Mouse (Mus musculus): Measurements from ENCODE around the gene Fmo5. TPM values are rescaled to one million over a fixed set of nuclear protein-coding genes. Genes with fewer than 3 reads are reported as not detected.
A peak's percentile ranks its signal among the peaks of the same experiment; 100 is the strongest.

Fmo5 gene
- polyA plus RNA-seq, 1 experiment from 2014 or later, result 26.4 TPM

DNA sequence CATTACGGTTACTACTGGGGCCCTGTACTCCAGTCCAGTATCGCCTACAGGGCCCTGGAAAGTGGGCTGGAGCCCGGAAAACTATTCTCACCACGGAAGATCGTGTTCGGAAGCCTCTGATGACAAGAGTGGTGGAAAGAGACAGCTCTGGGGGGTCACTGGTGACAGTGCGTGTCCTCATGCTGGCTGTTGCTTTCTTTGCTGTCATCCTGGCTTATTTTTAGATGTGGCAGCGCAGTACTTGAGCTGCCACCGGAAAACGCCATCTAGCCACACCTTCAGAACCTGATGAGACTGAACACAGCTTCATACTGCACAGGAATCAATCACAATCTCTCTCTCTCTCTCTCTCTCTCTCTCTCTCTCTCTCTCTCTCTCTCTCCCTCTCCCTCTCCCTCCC lies 23.0 kb downstream of the Fmo5 start:
- Histone ChIP-seq H3K4me1 (replicated peaks; ENCODE audit: control insufficient read depth, insufficient read depth) (no peaks in the 10 kb centered on the region), H3K4me2 (replicated peaks; ENCODE audit: low read depth) (no peak overlapping the region), H3K36me3 (ENCODE audit: control insufficient read depth, insufficient read depth, low read length) (no peaks in the 10 kb centered on the region), H3K27me3 (ENCODE audit: control insufficient read depth, insufficient read depth, low read length) (no peaks in the 10 kb centered on the region), H3K9ac (ENCODE audit: low read length) (no peak overlapping the region), H3K9me3 (ENCODE audit: control insufficient read depth, low read length) (no peaks in the 10 kb centered on the region), H3K4me3 (ENCODE audit: low read depth, low read length) (no peak overlapping the region), H3K27ac (replicated peaks) (no peak overlapping the region)
- TF ChIP-seq CTCF (IDR thresholded peaks at IDR 0.05; ENCODE audit: low read depth), result no peak
- ATAC-seq (ENCODE audit: low FRiP score, low TSS enrichment) (no peak), DNase-seq (ENCODE audit: low spot score) (no peak)
- WGBS, result 75% methylated on average over 10 of the region's 10 CpGs

DNA sequence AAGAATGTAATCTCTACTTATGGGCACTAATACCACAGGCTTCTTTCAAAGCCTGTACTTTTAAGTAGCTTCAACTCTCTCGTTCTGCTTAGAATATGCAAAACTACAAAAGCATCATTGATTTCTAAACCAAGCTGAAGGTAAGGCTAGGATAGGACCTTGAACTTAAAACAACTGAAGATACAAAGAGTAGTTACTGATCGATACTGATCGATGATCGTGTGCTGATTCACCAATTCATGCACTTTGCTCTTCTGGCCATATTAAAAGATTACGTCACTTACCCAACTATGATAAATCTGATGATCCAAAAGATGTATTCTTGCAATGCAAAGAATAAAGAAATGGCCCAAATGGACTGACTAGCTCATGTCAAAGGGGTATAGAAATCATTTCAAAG lies 25.2 kb downstream of the Fmo5 start:
- Histone ChIP-seq H3K9me3 (ENCODE audit: control insufficient read depth, low read length) (no peaks in the 10 kb centered on the region), H3K36me3 (ENCODE audit: control insufficient read depth, insufficient read depth, low read length) (no peaks in the 10 kb centered on the region), H3K27me3 (ENCODE audit: control insufficient read depth, insufficient read depth, low read length) (no peaks in the 10 kb centered on the region), H3K27ac (replicated peaks) (no peak overlapping the region), H3K4me2 (replicated peaks; ENCODE audit: low read depth) (no peak overlapping the region), H3K4me3 (ENCODE audit: low read depth, low read length) (no peak overlapping the region), H3K4me1 (replicated peaks; ENCODE audit: control insufficient read depth, insufficient read depth) (no peaks in the 10 kb centered on the region), H3K9ac (ENCODE audit: low read length) (no peak overlapping the region)
- no peak for TF ChIP-seq EP300 (optimal IDR thresholded peaks at IDR 0.05)
- no peak for TF ChIP-seq CTCF (IDR thresholded peaks at IDR 0.05; ENCODE audit: low read depth)
- DNase-seq (ENCODE audit: low spot score), result no peak
- 90% methylated on average over 5 of the region's 5 CpGs for WGBS
- no peak for ATAC-seq (ENCODE audit: low FRiP score, low TSS enrichment)

DNA sequence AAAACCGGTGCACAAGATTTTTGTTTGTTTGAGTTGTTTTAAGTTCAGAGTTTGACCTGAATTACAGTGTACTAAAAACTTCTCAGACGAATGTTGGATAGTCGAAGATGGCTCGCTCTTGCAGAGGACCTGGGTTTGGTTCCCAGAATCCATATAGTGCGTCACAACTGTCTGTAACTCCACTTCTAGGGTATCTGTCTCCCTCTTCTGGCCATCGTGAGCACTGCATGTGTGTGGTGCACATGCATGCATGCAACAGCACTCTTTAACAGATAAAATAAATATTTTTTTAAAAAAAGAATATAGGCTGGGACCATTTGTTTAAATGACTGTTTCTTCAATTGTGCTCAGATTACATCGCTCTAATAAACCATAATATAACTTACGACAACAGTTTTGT lies 26.3 kb downstream of the Fmo5 start:
- peak; percentile 69 for TF ChIP-seq CTCF (IDR thresholded peaks at IDR 0.05; ENCODE audit: low read depth)
- TF ChIP-seq EP300 (optimal IDR thresholded peaks at IDR 0.05), result no peak
- H3K4me1 ChIP-seq (replicated peaks; ENCODE audit: control insufficient read depth, insufficient read depth), result 0 out of 2 replicates have a peak, but pooled peaks cover 2% of the 10 kb centered on the region
- no peaks in the 10 kb centered on the region for H3K36me3 ChIP-seq (ENCODE audit: control insufficient read depth, insufficient read depth, low read length)
- H3K9ac ChIP-seq (ENCODE audit: low read length), result no peak overlapping the region
- no peak overlapping the region for H3K4me3 ChIP-seq (ENCODE audit: low read depth, low read length)
- H3K9me3 ChIP-seq (ENCODE audit: control insufficient read depth, low read length), result no peaks in the 10 kb centered on the region
- DNase-seq (ENCODE audit: low spot score), result peak; percentile 46
- H3K27me3 ChIP-seq (ENCODE audit: control insufficient read depth, insufficient read depth, low read length), result no peaks in the 10 kb centered on the region
- no peak for ATAC-seq (ENCODE audit: low FRiP score, low TSS enrichment)
- no peak overlapping the region for H3K4me2 ChIP-seq (replicated peaks; ENCODE audit: low read depth)
- 85% methylated on average over 8 of the region's 8 CpGs for WGBS
- H3K27ac ChIP-seq (replicated peaks), result no peak overlapping the region

DNA sequence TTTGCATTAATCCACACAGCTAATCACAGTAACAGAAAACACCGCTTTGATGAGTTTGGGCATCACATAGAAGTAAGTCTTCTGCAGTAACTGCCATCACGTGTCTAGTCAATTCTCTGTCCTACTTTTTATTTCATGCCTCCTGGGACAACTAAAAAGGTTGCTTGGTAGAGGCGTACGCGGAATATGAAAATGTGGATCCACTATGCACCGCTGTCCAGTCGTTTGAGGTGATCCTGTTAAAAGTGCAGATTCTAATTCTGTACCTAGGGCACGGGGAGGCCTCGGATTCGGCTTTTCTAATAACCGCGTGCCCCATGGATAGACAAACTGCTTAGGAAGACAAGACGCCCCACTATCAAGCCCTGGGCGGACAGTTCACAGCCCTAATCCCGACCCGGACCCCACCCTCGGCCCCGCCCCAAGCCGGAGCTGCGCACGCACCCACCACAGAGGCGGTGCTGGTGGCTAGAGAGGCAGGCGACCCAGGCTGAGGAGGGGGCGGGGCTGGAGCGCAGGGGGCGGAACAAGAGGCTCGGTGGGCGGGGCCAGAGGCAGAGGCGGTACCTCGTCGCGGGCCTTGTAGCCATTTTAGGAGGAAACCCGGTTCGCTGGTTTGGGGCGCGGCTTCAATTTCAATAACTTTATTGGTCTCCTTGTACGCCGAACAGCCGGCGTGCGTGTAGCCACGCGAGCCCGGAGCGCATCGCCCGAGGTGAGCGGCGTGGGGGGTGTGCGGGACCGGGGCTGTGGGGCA lies 29.2 kb downstream of the Fmo5 start, which contains the start of gene Prkab2:
Gene Prkab2 (plus strand): TSS at position 539 of the 757 bp plus-strand sequence.
- Histone ChIP-seq H3K9ac (ENCODE audit: low read length) (peak within 1 kb of the TSS; percentile 74), H3K9me3 (ENCODE audit: control insufficient read depth, low read length) (no peaks in the 10 kb centered on the region), H3K4me3 (ENCODE audit: low read depth, low read length) (peak within 1 kb of the TSS; percentile 89), H3K27ac (replicated peaks) (peak within 1 kb of the TSS; percentile 61), H3K27me3 (ENCODE audit: control insufficient read depth, insufficient read depth, low read length) (no peaks in the 10 kb centered on the region), H3K4me1 (replicated peaks; ENCODE audit: control insufficient read depth, insufficient read depth) (0 out of 2 replicates have a peak, but pooled peaks cover 2% of the 10 kb centered on the region), H3K4me2 (replicated peaks; ENCODE audit: low read depth) (peak within 1 kb of the TSS; percentile 82), H3K36me3 (ENCODE audit: control insufficient read depth, insufficient read depth, low read length) (no peaks in the 10 kb centered on the region)
- peak; percentile 100 for DNase-seq (ENCODE audit: low spot score)
- peak; percentile 96 for ATAC-seq (ENCODE audit: low FRiP score, low TSS enrichment)
- TF ChIP-seq EP300 (optimal IDR thresholded peaks at IDR 0.05), result no peak
- 1% methylated on average over 51 of the region's 51 CpGs for WGBS

DNA sequence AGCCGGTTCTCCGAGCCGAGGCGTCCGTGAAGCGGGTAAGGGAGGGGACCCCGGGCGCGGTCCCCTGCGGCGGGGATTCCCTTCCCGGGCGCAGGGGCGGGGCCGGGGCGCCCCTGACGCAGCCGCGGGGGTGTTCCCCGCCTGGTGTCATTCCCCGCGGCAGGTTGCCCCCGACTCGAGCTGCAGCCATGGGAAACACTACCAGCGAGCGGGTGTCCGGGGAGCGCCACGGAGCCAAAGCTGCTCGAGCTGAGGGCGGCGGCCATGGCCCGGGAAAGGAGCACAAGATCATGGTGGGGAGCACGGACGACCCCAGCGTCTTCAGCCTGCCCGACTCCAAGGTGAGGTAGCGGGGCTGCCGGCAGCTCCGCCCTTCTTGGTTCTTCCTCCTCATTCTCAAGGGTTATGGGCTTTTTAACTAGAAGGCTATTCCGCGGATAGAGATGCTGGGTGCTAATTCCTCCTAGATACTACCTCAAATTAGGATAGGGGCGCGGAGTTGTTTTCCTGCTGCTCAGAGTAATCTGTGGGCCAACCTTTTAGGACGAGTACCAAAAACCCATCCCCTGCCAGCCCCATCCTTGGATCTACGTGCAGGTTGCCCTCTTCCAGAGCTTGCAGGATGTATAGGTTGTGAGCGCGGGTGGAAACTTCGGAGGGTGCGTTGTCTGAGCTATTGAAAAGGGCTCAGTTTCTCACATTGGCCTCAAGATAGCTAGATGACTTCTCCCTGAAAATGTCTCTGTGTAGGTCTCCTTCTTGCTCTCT lies 30.0 kb downstream of the Fmo5 start:
- TF ChIP-seq EP300 (optimal IDR thresholded peaks at IDR 0.05) (no peak), CTCF (IDR thresholded peaks at IDR 0.05; ENCODE audit: low read depth) (no peak)
- Histone ChIP-seq H3K4me3 (ENCODE audit: low read depth, low read length) (peak overlapping the region; percentile 89), H3K4me1 (replicated peaks; ENCODE audit: control insufficient read depth, insufficient read depth) (0 out of 2 replicates have a peak, but pooled peaks cover 2% of the 10 kb centered on the region), H3K9me3 (ENCODE audit: control insufficient read depth, low read length) (no peaks in the 10 kb centered on the region), H3K9ac (ENCODE audit: low read length) (peak overlapping the region; percentile 74), H3K4me2 (replicated peaks; ENCODE audit: low read depth) (peak overlapping the region; percentile 82), H3K36me3 (ENCODE audit: control insufficient read depth, insufficient read depth, low read length) (peaks cover 2% of the 10 kb centered on the region; the same call in 1 of the 2 replicates), H3K27ac (replicated peaks) (peak overlapping the region; percentile 61), H3K27me3 (ENCODE audit: control insufficient read depth, insufficient read depth, low read length) (no peaks in the 10 kb centered on the region)
- peak; percentile 56 for ATAC-seq (ENCODE audit: low FRiP score, low TSS enrichment)
- under 1% methylated on average over 44 of the region's 50 CpGs for WGBS
- DNase-seq (ENCODE audit: low spot score), result peak; percentile 21

Measured in stomach, postnatal 0 days (tissue).